Comparison of ENCODE assay signal across 8 mouse cellular contexts in the genomic region with DNA sequence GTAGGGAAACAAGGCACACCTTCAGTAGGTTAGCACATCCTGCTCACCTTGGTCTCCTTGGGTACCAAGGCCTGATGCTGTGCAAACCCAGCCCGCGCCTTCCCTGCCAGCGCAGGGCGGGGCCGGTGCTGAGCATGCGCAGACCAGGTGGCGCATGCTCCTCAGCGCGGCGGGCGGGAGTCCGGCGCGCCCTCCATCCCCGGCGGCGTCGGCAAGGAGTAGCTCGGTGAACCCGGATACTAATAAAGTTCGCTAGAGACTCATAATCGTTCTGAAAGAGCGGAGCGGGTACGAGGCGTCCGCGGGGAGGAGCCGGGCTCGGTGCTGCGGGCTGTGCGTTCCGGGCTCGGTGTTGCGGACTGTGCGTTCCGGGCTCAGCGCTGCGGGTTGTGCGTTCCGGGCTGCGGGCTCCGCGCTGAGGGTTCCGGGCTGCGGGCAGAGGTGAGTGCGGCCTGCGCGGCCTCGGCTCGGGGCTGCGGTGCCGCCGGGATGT. TPM values are rescaled to one million over a fixed set of nuclear protein-coding genes. Genes with fewer than 3 reads are reported as not detected.
A peak's percentile ranks its signal among the peaks of the same experiment; 100 is the strongest.
DNase-seq lines count a peak whose midpoint lies in the region; ATAC-seq lines count a peak whose summit lies in the region.

A gene (plus strand): TSS at position 155 of the 493 bp plus-strand sequence.

- peak; percentile 93 for DNase-seq in CD4-positive, CD25-positive, alpha-beta regulatory T cell, adult 2 months (ENCODE audit: low read depth, low spot score)
- DNase-seq in brain, embryonic 18.5 days (ENCODE audit: low read depth, low spot score) = peak; percentile 81
- peak; percentile 86 for DNase-seq in liver
- DNase-seq in spleen, postnatal 36 days (ENCODE audit: low spot score in 2 of 2) = peak; percentile 67 to 75

- H3K4me1 ChIP-seq in erythroblast, embryonic 14.5 days (ENCODE audit: control insufficient read depth) = peaks cover 22% of the 10 kb centered on the region
- H3K4me1 ChIP-seq in heart, embryonic 12.5 days (replicated peaks) = peaks cover 4% of the 10 kb centered on the region
- H3K4me1 ChIP-seq in kidney, embryonic 16.5 days (ENCODE audit: insufficient read depth, low read length) = peaks cover 7% of the 10 kb centered on the region

- H3K36me3 ChIP-seq in erythroblast, embryonic 14.5 days (ENCODE audit: control insufficient read depth) = peaks cover 23% of the 10 kb centered on the region
- H3K36me3 ChIP-seq in heart, embryonic 12.5 days = peaks cover 26% of the 10 kb centered on the region
- H3K36me3 ChIP-seq in kidney, embryonic 16.5 days (ENCODE audit: insufficient read depth, low read length) = peaks cover 23% of the 10 kb centered on the region

- H3K4me2 ChIP-seq in heart, embryonic 12.5 days = peak within 1 kb of the TSS; percentile 82
- H3K4me2 ChIP-seq in kidney, embryonic 16.5 days (replicated peaks; ENCODE audit: low read depth, low read length) = peak within 1 kb of the TSS; percentile 73

- peak within 1 kb of the TSS; percentile 77 for H3K27ac ChIP-seq in heart, embryonic 12.5 days (ENCODE audit: poor library complexity, severe bottlenecking)
- peak within 1 kb of the TSS; percentile 89 for H3K27ac ChIP-seq in kidney, embryonic 16.5 days (ENCODE audit: low read length)

- no peaks in the 10 kb centered on the region for H3K9me3 ChIP-seq in erythroblast, embryonic 14.5 days (ENCODE audit: control insufficient read depth, low read length)
- H3K9me3 ChIP-seq in heart, embryonic 12.5 days (replicated peaks) = no peaks in the 10 kb centered on the region
- no peaks in the 10 kb centered on the region for H3K9me3 ChIP-seq in kidney, embryonic 16.5 days (ENCODE audit: low read length)

- H3K9ac ChIP-seq in heart, embryonic 12.5 days = peak within 1 kb of the TSS; percentile 90
- peak within 1 kb of the TSS; percentile 91 for H3K9ac ChIP-seq in kidney, embryonic 16.5 days (replicated peaks; ENCODE audit: low read length)

- peak within 1 kb of the TSS; percentile 92 for H3K4me3 ChIP-seq in erythroblast, embryonic 14.5 days (replicated peaks)
- peak within 1 kb of the TSS; percentile 84 for H3K4me3 ChIP-seq in heart, embryonic 12.5 days
- H3K4me3 ChIP-seq in kidney, embryonic 16.5 days (ENCODE audit: low read length) = peak within 1 kb of the TSS; percentile 86

- peaks cover 22% of the 10 kb centered on the region for H3K27me3 ChIP-seq in erythroblast, embryonic 14.5 days (ENCODE audit: control insufficient read depth)
- no peaks in the 10 kb centered on the region for H3K27me3 ChIP-seq in heart, embryonic 12.5 days (replicated peaks)
- H3K27me3 ChIP-seq in kidney, embryonic 16.5 days (ENCODE audit: insufficient read depth, low read length) = no peaks in the 10 kb centered on the region

- peak; percentile 90 for ATAC-seq in heart, embryonic 12.5 days (ENCODE audit: insufficient number of reproducible peaks, low FRiP score)
- ATAC-seq in kidney, embryonic 16.5 days (ENCODE audit: low FRiP score, low TSS enrichment) = peak; percentile 97
- 0 out of 2 replicates have a peak, but pooled peaks have one; percentile 50 for ATAC-seq in monocyte, adult 5-6 weeks (replicated peaks; ENCODE audit: insufficient number of reproducible peaks, low FRiP score, low TSS enrichment, poor library complexity, severe bottlenecking)

- under 1% methylated on average over 54 of the region's 54 CpGs for WGBS in heart, embryonic 12.5 days
- under 1% methylated on average over 54 of the region's 54 CpGs for WGBS in kidney, embryonic 16.5 days

RNA-seq across cellular contexts. Expression of the gene that starts here (rescaled TPM):
- 0.07 and 0.15 TPM in 2 replicates for polyA plus RNA-seq in erythroblast, embryonic 14.5 days (2012)
- polyA plus RNA-seq in heart, embryonic 12.5 days (2016; fragmentation: Nextera tagmentation; extraction: Ambion mirVana) = 14.7 and 18.9 TPM in 2 replicates
- 26.8 and 27.5 TPM in 2 replicates for polyA plus RNA-seq in kidney, embryonic 16.5 days (2015; fragmentation: Nextera tagmentation; extraction: Ambion mirVana)
- total RNA-seq in monocyte, adult 5-6 weeks (2017) = 0.57 to 4.4 TPM (median 1.8 TPM) in 3 replicates

Comparison
In these comparisons a context has a peak if more than half of its experiments do, and no peak if none do; other contexts are left out.
1. Peak in every context shown above with its lines: DNase-seq, ATAC-seq, H3K4me3 ChIP-seq and H3K27ac ChIP-seq.
2. RNA of the gene that starts here (polyA plus RNA-seq): 26.8 to 27.5 TPM in kidney, embryonic 16.5 days and 14.7 to 18.9 TPM in heart, embryonic 12.5 days; 0.07 to 0.15 TPM in erythroblast, embryonic 14.5 days; every median in the first group is over 10 times any median in the second.